Mouse (Mus musculus): ENCODE data around the gene Iars2.
A peak's percentile ranks its signal among the peaks of the same experiment; 100 is the strongest.

Gene Iars2

GRCm38 (mm10) chr1:185277022-185277421 is 52.2 kb downstream of the Iars2 start:
- no peak for DNase-seq (ENCODE audit: low read depth)

GRCm38 (mm10) chr1:185275976-185276375 is 53.2 kb downstream of the Iars2 start:
- DNase-seq (ENCODE audit: low read depth): no peak

- no peak for DNase-seq (ENCODE audit: low read depth)
These were observed 54.2 kb downstream of the Iars2 start for GRCm38 (mm10) chr1:185274819-185275545.

DNA sequence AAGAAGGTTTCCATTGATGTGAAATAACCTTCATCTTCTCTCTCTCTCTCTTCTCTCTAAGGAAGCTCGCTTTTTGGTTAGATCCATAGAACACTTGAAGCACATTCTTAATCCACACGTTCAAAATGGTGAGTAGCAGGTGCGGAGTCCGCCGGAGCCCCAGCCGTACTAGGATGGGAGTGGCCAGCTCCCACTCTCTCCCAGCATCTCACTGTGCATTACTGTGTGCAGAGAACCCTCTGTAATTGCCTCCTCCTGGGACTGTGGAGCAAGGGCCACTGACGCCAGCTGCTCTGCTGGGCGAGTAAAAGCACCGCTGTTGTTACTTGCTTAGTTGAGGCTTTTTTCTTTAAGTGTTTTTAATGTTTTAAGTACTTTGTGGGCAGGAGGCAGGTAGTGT is 57.8 kb downstream of the Iars2 start:
- no peak for DNase-seq (ENCODE audit: low read depth)

DNA sequence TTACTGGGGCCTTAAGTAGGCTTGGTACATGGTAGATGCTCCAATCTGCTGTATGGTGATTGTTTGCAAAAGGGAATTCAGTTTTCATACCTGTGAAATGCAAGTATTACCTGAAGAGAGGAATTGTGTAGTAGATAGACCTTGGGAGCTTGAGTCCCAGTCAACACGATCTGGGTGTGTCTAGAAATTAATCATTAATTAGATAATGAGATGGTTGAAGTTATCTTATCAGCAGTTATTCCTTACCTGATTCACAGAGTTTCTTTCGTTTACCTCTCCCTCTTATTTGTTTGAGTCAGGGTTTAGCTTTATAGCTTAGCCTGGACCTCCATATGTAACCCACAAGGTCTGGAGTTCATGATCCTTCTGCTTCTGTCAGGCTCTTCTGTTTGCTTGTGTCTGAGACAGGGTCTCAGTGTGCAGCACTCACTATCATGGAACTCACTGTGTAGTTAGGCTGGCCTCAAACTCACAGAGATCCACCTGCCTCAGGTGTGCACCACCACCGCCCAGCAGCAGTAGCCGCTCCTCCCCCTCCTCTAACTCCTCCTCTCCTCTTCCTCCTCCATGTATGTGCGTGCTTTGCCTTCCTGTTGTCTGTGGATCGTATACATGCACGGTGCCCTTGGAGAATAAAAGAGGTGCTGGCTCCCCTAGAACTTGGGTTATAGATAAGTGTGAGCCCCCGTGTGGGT is 58.6 kb downstream of the Iars2 start:
- no peak for DNase-seq (ENCODE audit: low read depth)

- DNase-seq (ENCODE audit: low read depth): no peak
These were observed 60.5 kb downstream of the Iars2 start for GRCm38 (mm10) chr1:185268675-185269074.

DNA sequence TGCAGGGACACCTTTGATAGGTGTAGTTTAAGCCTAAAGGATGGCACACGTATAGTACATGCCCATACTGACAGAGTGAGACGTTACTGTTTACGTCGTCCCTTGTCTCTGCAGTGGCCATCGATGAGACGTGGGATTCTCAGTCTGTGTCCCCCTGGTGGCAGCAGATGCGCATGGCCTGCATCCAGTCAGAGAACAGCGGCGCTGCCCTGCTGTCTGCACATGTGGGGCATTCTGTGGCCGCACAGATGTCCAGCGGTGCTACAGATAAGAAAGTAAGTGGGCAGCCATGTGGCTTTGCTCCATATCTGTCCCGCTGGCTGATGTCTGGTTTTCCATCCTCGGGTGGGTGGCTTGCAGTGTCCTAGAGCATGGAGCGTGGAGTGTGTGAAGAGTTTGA is 66.6 kb downstream of the Iars2 start:
- peak; percentile 15 for DNase-seq (ENCODE audit: low read depth)

GRCm38 (mm10) chr1:185256753-185257152 is 72.4 kb downstream of the Iars2 start:
- no peak for DNase-seq (ENCODE audit: low read depth)

DNA sequence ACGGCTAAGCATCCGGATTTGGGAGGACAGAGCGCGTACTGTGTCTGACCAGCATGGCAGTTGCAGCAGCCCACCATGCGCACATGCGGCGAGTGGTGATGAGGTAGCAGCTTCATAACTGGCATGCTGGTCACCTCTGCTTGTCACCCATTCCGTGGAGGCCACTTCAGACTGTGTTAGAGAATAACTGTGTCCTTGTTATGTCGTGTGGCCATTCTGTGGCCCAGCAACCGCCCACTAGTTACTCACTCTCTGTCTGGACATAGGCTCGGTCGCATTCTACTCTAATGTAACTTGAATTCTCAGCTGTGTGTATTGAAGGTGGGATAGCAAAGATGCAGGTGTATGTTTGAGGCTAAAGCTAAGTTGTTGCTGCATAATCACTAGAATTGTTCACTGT is 73.9 kb downstream of the Iars2 start:
- no peak for DNase-seq (ENCODE audit: low read depth)

- no peak for DNase-seq (ENCODE audit: low read depth)
These were observed 75.9 kb downstream of the Iars2 start for GRCm38 (mm10) chr1:185253140-185253892.

- DNase-seq (ENCODE audit: low read depth): no peak
These were observed 76.8 kb downstream of the Iars2 start for GRCm38 (mm10) chr1:185252351-185252750.

GRCm38 (mm10) chr1:185248728-185249127 is 80.5 kb downstream of the Iars2 start:
- DNase-seq (ENCODE audit: low read depth): no peak

DNA sequence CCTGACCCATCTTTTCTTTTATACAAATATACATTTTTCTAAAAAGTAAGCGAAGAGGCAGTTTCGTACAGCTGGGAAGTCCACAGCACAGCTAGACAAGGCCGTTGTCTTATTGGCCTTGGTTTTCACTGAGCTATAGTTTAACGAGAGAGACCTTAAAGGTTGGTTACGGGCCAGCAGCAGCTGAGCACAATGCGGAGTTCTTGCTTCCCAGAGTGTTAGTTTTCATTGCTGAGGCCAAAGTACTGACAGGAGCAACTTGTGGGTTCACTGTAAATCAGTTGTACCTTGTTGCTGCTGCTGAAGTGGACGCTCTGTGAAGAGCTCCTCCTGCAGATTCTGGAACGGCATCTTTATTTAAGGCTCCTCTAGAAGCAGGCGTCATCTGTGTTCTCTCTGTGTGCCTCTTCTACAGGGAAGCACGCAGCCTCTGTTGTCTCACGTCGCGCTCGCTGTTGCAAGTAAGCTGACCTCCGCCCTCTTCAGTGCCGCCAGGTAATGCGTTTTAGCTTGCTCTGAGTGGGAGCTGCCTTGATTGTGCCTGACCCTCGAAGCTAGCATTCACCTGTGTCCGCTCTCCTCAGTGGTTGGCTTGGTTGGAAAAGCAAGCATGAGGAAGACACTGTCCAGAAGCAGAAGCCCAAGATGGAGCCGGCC is 81.6 kb downstream of the Iars2 start:
- DNase-seq (ENCODE audit: low read depth): no peak

GRCm38 (mm10) chr1:185245456-185245855 is 83.7 kb downstream of the Iars2 start:
- no peak for DNase-seq (ENCODE audit: low read depth)

DNA sequence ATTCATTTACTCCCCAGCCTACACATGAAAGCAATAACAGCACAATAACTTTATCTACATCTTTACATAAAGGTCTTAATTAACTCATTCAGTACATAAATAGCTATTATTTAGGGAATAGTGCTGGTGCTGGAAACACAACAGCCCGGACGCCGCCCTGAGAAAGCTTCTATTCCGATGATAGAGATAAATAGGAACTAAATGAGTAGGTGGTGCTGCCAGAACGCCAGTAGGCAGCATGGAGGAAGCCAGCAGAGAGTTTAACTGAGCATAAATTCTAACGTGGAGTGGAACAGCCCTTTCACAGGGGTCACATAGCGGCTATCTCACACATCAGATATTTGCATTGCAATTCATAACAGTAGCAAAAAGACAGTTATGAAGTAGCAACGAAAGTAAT is 86.2 kb downstream of the Iars2 start:
- no peak for DNase-seq (ENCODE audit: low read depth)

- no peak for DNase-seq (ENCODE audit: low read depth)
These were observed 92.7 kb downstream of the Iars2 start for GRCm38 (mm10) chr1:185236530-185236929.

DNA sequence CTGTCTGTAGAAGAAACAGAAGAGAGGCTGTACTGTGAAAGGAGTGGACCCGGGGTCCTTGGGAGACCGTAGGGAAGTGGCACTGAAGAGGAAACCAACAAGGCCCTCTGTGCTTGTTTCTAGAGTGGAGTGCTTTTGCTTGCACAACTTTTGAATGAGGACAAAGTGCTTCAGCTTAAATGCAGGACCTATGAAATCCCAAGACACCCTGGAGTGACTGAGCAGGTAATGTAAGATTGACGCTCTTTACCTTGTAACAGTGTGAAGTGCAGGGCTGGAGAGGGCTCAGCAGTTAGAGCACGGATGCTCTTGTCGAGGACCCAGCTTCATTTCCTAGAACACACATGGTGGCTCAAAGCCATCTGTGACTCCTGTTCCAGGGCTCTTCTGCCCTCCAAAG is 93.4 kb downstream of the Iars2 start:
- no peak for DNase-seq (ENCODE audit: low read depth)
